Mouse (Mus musculus): ENCODE results near the gene Gpd1. TPM values are rescaled to one million over a fixed set of nuclear protein-coding genes. Genes with fewer than 3 reads are reported as not detected.

The Gpd1 gene
- 164 TPM for polyA plus RNA-seq (2014; fragmentation: Illumina TruSeq; extraction: RNeasy Lipid Tissue Mini Kit (QIAGEN cat#74804); ENCODE audit: low read depth, low replicate concordance)

GRCm38 (mm10) chr15:99717386-99718334, at the start of gene Gpd1:
Gene Gpd1, plus strand, starts transcription at chr15:99717515.

GRCm38 (mm10) chr15:99670154-99670821, 47.0 kb upstream of the Gpd1 start, which contains the start of gene Asic1:
Gene Asic1, plus strand, starts transcription at chr15:99670368.

GRCm38 (mm10) chr15:99701999-99702900, 15.1 kb upstream of the Gpd1 start, which contains the start of gene Smarcd1:
Gene Smarcd1, plus strand, starts transcription at chr15:99702129.

GRCm38 (mm10) chr15:99705440-99706048, 11.8 kb upstream of the Gpd1 start, which contains the start of gene Gm17349:
Gene Gm17349, minus strand, starts transcription at chr15:99705490.

GRCm38 (mm10) chr15:99725341-99726155, 8.2 kb downstream of the Gpd1 start, which contains the start of gene Cox14:
Gene Cox14, plus strand, starts transcription at chr15:99725618.

GRCm38 (mm10) chr15:99772881-99772924, 55.4 kb downstream of the Gpd1 start, which contains the start of gene Cers5:
Gene Cers5, minus strand, starts transcription at chr15:99772885.

Other genes starting within 250 kb of the Gpd1 start
- gene Bcdin3d, start 242.8 kb upstream of the Gpd1 start, polyA plus RNA-seq (2014; fragmentation: Illumina TruSeq; extraction: RNeasy Lipid Tissue Mini Kit (QIAGEN cat#74804); ENCODE audit: low read depth, low replicate concordance): 7.4 TPM
- gene Faim2, start 189.3 kb upstream of the Gpd1 start, polyA plus RNA-seq (2014; fragmentation: Illumina TruSeq; extraction: RNeasy Lipid Tissue Mini Kit (QIAGEN cat#74804); ENCODE audit: low read depth, low replicate concordance): 25.0 TPM
- gene Aqp2, start 138.5 kb upstream of the Gpd1 start, polyA plus RNA-seq (2014; fragmentation: Illumina TruSeq; extraction: RNeasy Lipid Tissue Mini Kit (QIAGEN cat#74804); ENCODE audit: low read depth, low replicate concordance): 1.2 TPM
- gene Aqp5, start 126.7 kb upstream of the Gpd1 start, polyA plus RNA-seq (2014; fragmentation: Illumina TruSeq; extraction: RNeasy Lipid Tissue Mini Kit (QIAGEN cat#74804); ENCODE audit: low read depth, low replicate concordance): 2.5 TPM
- 7.6 TPM for gene Aqp6, start 116.1 kb upstream of the Gpd1 start, polyA plus RNA-seq (2014; fragmentation: Illumina TruSeq; extraction: RNeasy Lipid Tissue Mini Kit (QIAGEN cat#74804); ENCODE audit: low read depth, low replicate concordance)
- gene Racgap1, start 65.9 kb upstream of the Gpd1 start, polyA plus RNA-seq (2014; fragmentation: Illumina TruSeq; extraction: RNeasy Lipid Tissue Mini Kit (QIAGEN cat#74804); ENCODE audit: low read depth, low replicate concordance): 4.6 TPM
- not detected for gene Asic1, start 47.1 kb upstream of the Gpd1 start, polyA plus RNA-seq (2014; fragmentation: Illumina TruSeq; extraction: RNeasy Lipid Tissue Mini Kit (QIAGEN cat#74804); ENCODE audit: low read depth, low replicate concordance)
- gene Smarcd1, start 15.4 kb upstream of the Gpd1 start, polyA plus RNA-seq (2014; fragmentation: Illumina TruSeq; extraction: RNeasy Lipid Tissue Mini Kit (QIAGEN cat#74804); ENCODE audit: low read depth, low replicate concordance): 17.2 TPM
- gene Gm17349, start 12.0 kb upstream of the Gpd1 start, polyA plus RNA-seq (2014; fragmentation: Illumina TruSeq; extraction: RNeasy Lipid Tissue Mini Kit (QIAGEN cat#74804); ENCODE audit: low read depth, low replicate concordance): not detected
- gene Cox14, start 8.1 kb downstream of the Gpd1 start, polyA plus RNA-seq (2014; fragmentation: Illumina TruSeq; extraction: RNeasy Lipid Tissue Mini Kit (QIAGEN cat#74804); ENCODE audit: low read depth, low replicate concordance): 110 TPM
- 59.7 TPM for gene Cers5, start 55.4 kb downstream of the Gpd1 start, polyA plus RNA-seq (2014; fragmentation: Illumina TruSeq; extraction: RNeasy Lipid Tissue Mini Kit (QIAGEN cat#74804); ENCODE audit: low read depth, low replicate concordance)
- 59.0 TPM for gene Lima1, start 157.9 kb downstream of the Gpd1 start, polyA plus RNA-seq (2014; fragmentation: Illumina TruSeq; extraction: RNeasy Lipid Tissue Mini Kit (QIAGEN cat#74804); ENCODE audit: low read depth, low replicate concordance)
- gene Fam186a, start 249.5 kb downstream of the Gpd1 start, polyA plus RNA-seq (2014; fragmentation: Illumina TruSeq; extraction: RNeasy Lipid Tissue Mini Kit (QIAGEN cat#74804); ENCODE audit: low read depth, low replicate concordance): 1.2 TPM